Mouse (Mus musculus) layer of hippocampus, adult 6 months (tissue): Measurements from ENCODE around the gene Vmn2r53. TPM values are rescaled to one million over a fixed set of nuclear protein-coding genes. Genes with fewer than 3 reads are reported as not detected.

ENCODE experiments used
- long read RNA-seq, 2 experiments: library from polyadenylated mRNA; unstranded; transcript quantifications; one replicate each; pipeline ENCODE4 v2.0.0; 2019 to 2020
- polyA plus RNA-seq: library from polyadenylated mRNA; unstranded; fragments of <200 nt; fragmentation: Nextera tagmentation; gene quantifications from 2 replicates; pipeline ENCODE4 v1.2.3, GENCODE M21; 2021

Gene Vmn2r53
- polyA plus RNA-seq = not detected in 2 replicates
- long read RNA-seq, experiment 1 = 0 reads
- long read RNA-seq, experiment 2 = 0 reads

DNA sequence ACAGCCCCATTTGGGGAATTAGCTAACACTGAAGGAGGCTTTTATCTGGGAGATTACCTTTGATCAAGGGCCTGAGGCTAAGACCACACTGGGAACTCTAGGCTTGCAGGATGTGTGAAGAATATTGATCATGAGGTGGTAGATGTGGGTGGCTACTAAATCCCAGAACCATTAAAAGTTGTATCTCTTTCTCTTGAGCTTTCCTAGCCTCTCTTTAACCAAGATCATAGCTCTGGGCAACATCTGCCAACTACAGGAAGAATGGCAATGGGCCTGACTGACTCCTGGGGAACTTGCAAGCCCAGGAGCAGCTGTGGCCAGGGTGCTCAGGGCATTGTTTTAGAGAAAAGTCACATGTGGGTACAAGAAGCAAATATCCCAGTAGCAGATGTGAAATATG is at the start of gene Vmn2r53:
TSS of gene Vmn2r53 (minus strand) at position 101 of the 400 bp plus-strand sequence.

DNA sequence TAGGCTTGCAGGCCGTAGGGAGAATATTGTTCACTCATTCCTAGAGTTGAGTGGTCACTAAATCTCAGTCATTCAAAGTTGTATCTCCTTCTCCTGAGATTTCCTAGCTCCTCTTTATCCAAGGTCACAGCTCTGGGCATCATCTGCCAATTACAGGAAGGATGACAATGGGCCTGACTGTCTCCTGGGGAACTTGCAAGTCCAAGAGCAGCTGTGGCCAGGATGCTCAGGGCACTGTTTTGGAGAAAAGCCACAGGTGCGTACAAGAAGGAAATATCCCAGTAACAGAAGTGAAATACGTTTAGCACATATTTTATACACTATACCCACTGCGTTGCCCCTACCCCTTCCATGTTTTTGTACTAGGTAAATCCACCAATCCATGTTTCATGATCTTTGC is 31.6 kb upstream of the Vmn2r53 start, which contains the start of gene Vmn2r54:
TSS of gene Vmn2r54 (minus strand) at position 101 of the 400 bp plus-strand sequence.

Other genes with a start within 250 kb of the Vmn2r53 start
- not detected in 2 replicates for gene Vmn1r84, start 239.5 kb downstream of the Vmn2r53 start, polyA plus RNA-seq
- gene Zfp551, start 186.0 kb downstream of the Vmn2r53 start, polyA plus RNA-seq = 2.5 and 3.5 TPM in 2 replicates
- gene Zfp606, start 130.5 kb downstream of the Vmn2r53 start, polyA plus RNA-seq = 5.2 and 5.5 TPM in 2 replicates
- not detected in 2 replicates for gene 2900092C05Rik, start 96.3 kb downstream of the Vmn2r53 start, polyA plus RNA-seq
- gene Vmn2r54, start 31.5 kb upstream of the Vmn2r53 start, polyA plus RNA-seq = not detected in 2 replicates
- not detected in 2 replicates for gene Vmn2r55, start 76.2 kb upstream of the Vmn2r53 start, polyA plus RNA-seq
- not detected in 2 replicates for gene Vmn2r56, start 126.2 kb upstream of the Vmn2r53 start, polyA plus RNA-seq
- 8.7 and 8.8 TPM in 2 replicates for gene Zscan18, start 194.8 kb upstream of the Vmn2r53 start, polyA plus RNA-seq
- gene Zfp329, start 210.1 kb upstream of the Vmn2r53 start, polyA plus RNA-seq = 7.9 and 9.7 TPM in 2 replicates
- 8.4 and 8.5 TPM in 2 replicates for gene Zfp110, start 226.0 kb upstream of the Vmn2r53 start, polyA plus RNA-seq